Mouse (Mus musculus): ENCODE measurements at regions not wholly inside any gene's neighbourhood (a gene's known extent, or its start where the extent isn't known, plus 50 kb on each side); places are given as distances from the start of the nearest gene placed in this dataset.

- H3K4me1 ChIP-seq (replicated peaks), result no peaks in the 10 kb centered on the region
- no peak for ATAC-seq (ENCODE audit: low read depth)
- no peak for DNase-seq
- H3K27me3 ChIP-seq, result no peaks in the 10 kb centered on the region
- 73% methylated on average over 12 of the region's 12 CpGs for WGBS (ENCODE audit: insufficient replicate concordance)
- H3K36me3 ChIP-seq, result no peaks in the 10 kb centered on the region
- H3K27ac ChIP-seq, result no peak overlapping the region
- no peak overlapping the region for H3K4me2 ChIP-seq
- no peak overlapping the region for H3K9ac ChIP-seq
- H3K4me3 ChIP-seq (replicated peaks), result no peak overlapping the region
- no peaks in the 10 kb centered on the region for H3K9me3 ChIP-seq (replicated peaks)
Observed at GRCm38 (mm10) chr12:110332616-110333154, 53.8 kb downstream of the Dio3 start.

GRCm38 (mm10) chr12:110334609-110335008 lies 55.7 kb downstream of the Dio3 start:
- Histone ChIP-seq H3K27me3 (no peaks in the 10 kb centered on the region), H3K4me1 (replicated peaks) (no peaks in the 10 kb centered on the region), H3K9me3 (replicated peaks) (no peaks in the 10 kb centered on the region), H3K4me2 (no peak overlapping the region), H3K36me3 (no peaks in the 10 kb centered on the region), H3K4me3 (replicated peaks) (no peak overlapping the region), H3K27ac (no peak overlapping the region), H3K9ac (no peak overlapping the region)
- DNase-seq (no peak), ATAC-seq (ENCODE audit: low read depth) (no peak)
- WGBS (ENCODE audit: insufficient replicate concordance), result 54% methylated on average over 2 of the region's 2 CpGs

GRCm38 (mm10) chr12:110344280-110344827 lies 65.5 kb downstream of the Dio3 start:
- no peak overlapping the region for H3K9ac ChIP-seq
- no peaks in the 10 kb centered on the region for H3K27me3 ChIP-seq
- H3K4me1 ChIP-seq (replicated peaks), result no peaks in the 10 kb centered on the region
- 56% methylated on average over 4 of the region's 4 CpGs for WGBS (ENCODE audit: insufficient replicate concordance)
- H3K4me2 ChIP-seq, result no peak overlapping the region
- H3K27ac ChIP-seq, result no peak overlapping the region
- DNase-seq (no peak), ATAC-seq (ENCODE audit: low read depth) (no peak)
- no peaks in the 10 kb centered on the region for H3K36me3 ChIP-seq
- no peak overlapping the region for H3K4me3 ChIP-seq (replicated peaks)
- H3K9me3 ChIP-seq (replicated peaks), result no peaks in the 10 kb centered on the region

- no peak overlapping the region for H3K4me3 ChIP-seq (replicated peaks)
- ATAC-seq (ENCODE audit: low read depth) (no peak), DNase-seq (no peak)
- H3K4me1 ChIP-seq (replicated peaks), result no peaks in the 10 kb centered on the region
- WGBS (ENCODE audit: insufficient replicate concordance), result 60% methylated on average over 1 of the region's 1 CpGs
- H3K9ac ChIP-seq, result no peak overlapping the region
- no peak overlapping the region for H3K4me2 ChIP-seq
- H3K27ac ChIP-seq, result no peak overlapping the region
- H3K9me3 ChIP-seq (replicated peaks), result no peaks in the 10 kb centered on the region
- no peaks in the 10 kb centered on the region for H3K27me3 ChIP-seq
- H3K36me3 ChIP-seq, result no peaks in the 10 kb centered on the region
Observed at GRCm38 (mm10) chr12:110349621-110350020, 70.8 kb downstream of the Dio3 start.

- 54% methylated on average over 6 of the region's 6 CpGs for WGBS (ENCODE audit: insufficient replicate concordance)
- ATAC-seq (ENCODE audit: low read depth), result no peak
Observed at GRCm38 (mm10) chr12:110355851-110356250, 77.0 kb downstream of the Dio3 start.

GRCm38 (mm10) chr12:110367102-110367501 lies 79.8 kb upstream of the Ppp2r5c start:
- H3K4me3 ChIP-seq (replicated peaks), result no peak overlapping the region
- ATAC-seq (ENCODE audit: low read depth) (no peak), DNase-seq (no peak)
- no peaks in the 10 kb centered on the region for H3K27me3 ChIP-seq
- no peaks in the 10 kb centered on the region for H3K9me3 ChIP-seq (replicated peaks)
- no peak overlapping the region for H3K27ac ChIP-seq
- H3K4me1 ChIP-seq (replicated peaks), result no peaks in the 10 kb centered on the region
- WGBS (ENCODE audit: insufficient replicate concordance), result 80% methylated on average over 6 of the region's 6 CpGs
- H3K36me3 ChIP-seq, result no peaks in the 10 kb centered on the region
- H3K4me2 ChIP-seq, result no peak overlapping the region
- H3K9ac ChIP-seq, result no peak overlapping the region

More at GRCm38 (mm10) chr12:110355851-110356250, 77.0 kb downstream of the Dio3 start:
- Histone ChIP-seq H3K4me2 (no peak overlapping the region), H3K9ac (no peak overlapping the region), H3K36me3 (no peaks in the 10 kb centered on the region), H3K27ac (no peak overlapping the region), H3K4me3 (replicated peaks) (no peak overlapping the region), H3K9me3 (replicated peaks) (no peaks in the 10 kb centered on the region), H3K4me1 (replicated peaks) (no peaks in the 10 kb centered on the region), H3K27me3 (no peaks in the 10 kb centered on the region; the same call in 1 of the 2 replicates)
- no peak for DNase-seq

GRCm38 (mm10) chr12:110367822-110368221 lies 79.1 kb upstream of the Ppp2r5c start:
- Histone ChIP-seq H3K9me3 (replicated peaks) (no peaks in the 10 kb centered on the region), H3K4me1 (replicated peaks) (no peaks in the 10 kb centered on the region), H3K9ac (no peak overlapping the region), H3K36me3 (no peaks in the 10 kb centered on the region), H3K27ac (no peak overlapping the region), H3K27me3 (no peaks in the 10 kb centered on the region), H3K4me2 (no peak overlapping the region), H3K4me3 (replicated peaks) (no peak overlapping the region)
- DNase-seq, result no peak
- no peak for ATAC-seq (ENCODE audit: low read depth)
- WGBS (ENCODE audit: insufficient replicate concordance), result 64% methylated on average over 4 of the region's 4 CpGs

- WGBS (ENCODE audit: insufficient replicate concordance), result 72% methylated on average over 13 of the region's 13 CpGs
- Histone ChIP-seq H3K36me3 (no peaks in the 10 kb centered on the region), H3K4me2 (no peak overlapping the region), H3K4me1 (replicated peaks) (no peaks in the 10 kb centered on the region), H3K27ac (no peak overlapping the region), H3K9ac (no peak overlapping the region), H3K27me3 (peaks cover 19% of the 10 kb centered on the region), H3K4me3 (replicated peaks) (no peak overlapping the region), H3K9me3 (replicated peaks) (no peaks in the 10 kb centered on the region)
- no peak for ATAC-seq (ENCODE audit: low read depth)
- DNase-seq, result no peak
Observed at GRCm38 (mm10) chr12:110371886-110372690, 74.8 kb upstream of the Ppp2r5c start.

- Histone ChIP-seq H3K9ac (no peak overlapping the region), H3K36me3 (no peaks in the 10 kb centered on the region), H3K4me1 (replicated peaks) (no peaks in the 10 kb centered on the region), H3K27ac (no peak overlapping the region), H3K4me2 (no peak overlapping the region), H3K27me3 (peaks cover 19% of the 10 kb centered on the region), H3K9me3 (replicated peaks) (no peaks in the 10 kb centered on the region), H3K4me3 (replicated peaks) (no peak overlapping the region)
- DNase-seq (no peak), ATAC-seq (ENCODE audit: low read depth) (no peak)
- 54% methylated on average over 9 of the region's 9 CpGs for WGBS (ENCODE audit: insufficient replicate concordance)
Observed at GRCm38 (mm10) chr12:110372986-110373385, 73.9 kb upstream of the Ppp2r5c start.

GRCm38 (mm10) chr12:110373408-110374065 lies 73.4 kb upstream of the Ppp2r5c start:
- no peaks in the 10 kb centered on the region for H3K4me1 ChIP-seq (replicated peaks)
- no peaks in the 10 kb centered on the region for H3K9me3 ChIP-seq (replicated peaks)
- H3K4me3 ChIP-seq (replicated peaks), result no peak overlapping the region
- H3K9ac ChIP-seq, result no peak overlapping the region
- ATAC-seq (ENCODE audit: low read depth) (peak; percentile 43; the same call in 1 of the 2 replicates), DNase-seq (peak; percentile 36)
- WGBS (ENCODE audit: insufficient replicate concordance), result 4% methylated on average over 27 of the region's 27 CpGs
- H3K27ac ChIP-seq, result no peak overlapping the region
- H3K36me3 ChIP-seq, result no peaks in the 10 kb centered on the region
- H3K27me3 ChIP-seq, result peaks cover 19% of the 10 kb centered on the region
- no peak overlapping the region for H3K4me2 ChIP-seq

GRCm38 (mm10) chr12:110375139-110375538 lies 71.8 kb upstream of the Ppp2r5c start:
- peaks cover 19% of the 10 kb centered on the region for H3K27me3 ChIP-seq

More at GRCm38 (mm10) chr12:110375139-110375538, 71.8 kb upstream of the Ppp2r5c start:
- DNase-seq (no peak), ATAC-seq (ENCODE audit: low read depth) (no peak)
- Histone ChIP-seq H3K9me3 (replicated peaks) (no peaks in the 10 kb centered on the region), H3K36me3 (no peaks in the 10 kb centered on the region), H3K9ac (no peak overlapping the region), H3K4me2 (no peak overlapping the region), H3K4me1 (replicated peaks) (no peaks in the 10 kb centered on the region), H3K4me3 (replicated peaks) (no peak overlapping the region), H3K27ac (no peak overlapping the region)
- 10% methylated on average over 15 of the region's 15 CpGs for WGBS (ENCODE audit: insufficient replicate concordance)
